Mouse (Mus musculus): ENCODE results near the gene Ppp3ca.
A peak's percentile ranks its signal among the peaks of the same experiment; 100 is the strongest.

The Ppp3ca gene

DNA sequence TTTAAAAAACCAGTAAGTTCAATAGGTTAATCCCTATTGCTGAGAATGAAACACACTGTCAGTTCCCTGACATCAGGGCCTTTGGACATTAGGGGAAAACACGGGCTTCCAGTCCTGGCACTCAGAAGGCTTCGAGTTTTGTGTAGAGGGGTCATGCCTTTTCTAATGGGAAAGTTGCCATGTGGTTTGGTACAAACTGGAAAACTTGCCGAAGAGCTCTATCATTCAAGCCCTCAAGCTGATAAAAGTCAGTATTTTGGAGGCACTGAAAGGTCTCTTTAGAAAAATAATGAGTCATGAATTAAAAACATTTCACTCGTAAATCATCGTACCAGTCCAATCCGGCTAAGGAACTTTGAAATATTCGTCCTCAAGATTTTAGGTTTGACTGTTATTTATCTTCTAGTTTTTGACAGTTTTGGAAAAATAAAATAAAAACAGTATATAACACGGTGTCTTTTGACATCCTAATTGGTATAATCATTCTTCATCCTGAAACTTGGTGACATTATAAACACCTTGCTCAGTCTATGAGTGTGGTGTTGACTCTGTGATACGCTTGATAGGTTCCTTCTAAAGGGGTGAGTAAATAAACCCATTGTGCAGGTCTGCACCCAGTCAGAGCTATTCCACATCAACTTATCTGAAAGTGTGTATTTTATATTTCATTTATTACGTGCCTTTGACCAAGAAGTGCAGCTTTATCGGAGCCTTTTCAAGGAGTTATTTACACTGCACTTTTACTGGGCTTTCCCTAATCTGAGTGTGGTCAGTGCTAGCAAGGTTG lies 192.3 kb downstream of the Ppp3ca start:
- no peak for DNase-seq (ENCODE audit: low spot score)

DNA sequence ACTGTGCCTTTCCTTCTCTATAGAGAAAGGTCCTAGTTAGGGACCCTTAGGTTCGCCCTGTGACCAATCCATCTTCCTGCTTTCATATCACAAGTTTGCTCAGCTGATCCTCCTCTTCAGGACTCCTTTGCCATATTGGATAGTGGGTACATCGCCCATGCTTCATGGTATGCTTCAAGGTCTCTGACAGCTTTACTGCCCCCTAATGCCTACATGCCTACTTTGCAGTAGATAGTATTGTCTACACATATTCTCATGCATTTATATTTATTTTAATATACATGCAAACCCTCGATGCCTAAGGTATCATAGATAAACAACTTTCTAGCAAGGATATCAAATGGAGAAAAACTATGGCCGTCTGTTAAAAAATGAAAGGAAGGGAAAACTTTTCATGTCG lies 193.2 kb downstream of the Ppp3ca start:
- DNase-seq (ENCODE audit: low spot score), result no peak

DNA sequence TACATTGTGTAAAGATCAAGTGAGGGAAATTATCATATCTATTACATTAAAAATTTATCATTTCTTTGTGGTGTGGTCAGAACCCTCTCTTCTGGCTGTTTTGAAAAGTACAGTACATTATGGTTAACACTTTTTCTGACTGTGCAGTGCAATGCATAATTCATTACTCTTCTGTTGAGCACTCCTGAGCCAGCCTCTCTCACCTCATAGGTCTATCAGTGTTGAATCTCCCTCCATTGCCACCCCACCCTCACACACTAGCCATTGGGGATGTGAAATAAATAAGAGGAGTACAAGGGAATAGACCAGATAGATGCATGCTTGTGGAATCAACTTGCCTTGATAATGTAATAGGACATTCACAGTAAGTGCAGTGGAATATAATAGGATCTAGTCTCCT lies 194.4 kb downstream of the Ppp3ca start:
- DNase-seq (ENCODE audit: low spot score), result no peak

DNA sequence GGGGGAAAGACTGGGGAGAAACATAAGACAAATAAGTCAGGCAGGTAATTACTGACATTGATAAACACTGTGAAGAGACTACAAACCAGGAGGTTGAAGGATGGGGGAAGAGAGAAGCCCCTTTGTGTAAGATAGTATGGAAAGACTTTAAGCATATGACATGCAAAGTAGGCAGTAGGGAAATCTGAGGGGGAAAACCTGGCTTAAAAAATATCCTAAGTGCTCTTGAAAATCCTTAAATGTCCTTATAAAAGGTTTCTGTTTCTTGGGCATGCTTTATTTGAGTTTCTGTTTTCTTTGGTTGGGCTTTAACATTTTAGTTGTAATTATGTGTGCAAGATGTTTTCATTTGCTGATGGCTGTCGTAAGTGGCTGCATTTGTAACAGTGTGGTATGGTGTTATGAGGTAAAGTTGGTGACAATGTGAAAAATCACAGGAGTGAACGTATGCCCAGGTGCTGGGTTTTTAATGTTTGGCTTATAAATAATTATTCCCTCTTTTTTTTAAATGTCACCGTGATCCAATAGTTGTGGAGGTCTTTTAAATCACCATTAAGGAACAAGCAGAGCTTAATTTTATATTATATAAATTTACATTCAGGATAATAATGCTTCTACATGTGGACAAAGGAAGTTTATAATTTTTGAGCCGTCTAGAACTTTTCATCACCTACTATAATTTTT lies 195.4 kb downstream of the Ppp3ca start:
- no peak for DNase-seq (ENCODE audit: low spot score)

DNA sequence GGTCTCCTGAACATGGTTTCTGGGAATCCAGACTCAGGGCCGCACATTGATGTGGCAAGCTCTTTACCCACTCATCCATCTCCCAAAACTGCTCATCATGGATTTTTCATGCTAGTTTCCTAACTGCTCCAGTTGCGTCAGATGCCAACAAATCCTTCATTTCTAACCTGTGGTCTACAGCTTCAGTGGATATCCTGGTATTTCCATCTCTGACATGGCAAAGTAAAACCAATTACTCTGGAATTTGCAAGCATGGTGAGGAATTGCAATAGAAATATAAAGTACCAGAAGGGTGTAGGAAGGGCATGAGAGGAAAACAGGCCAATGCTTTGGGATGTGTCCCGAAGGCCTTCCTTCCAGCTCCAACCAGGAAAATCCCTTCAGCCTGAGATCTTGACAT lies 196.2 kb downstream of the Ppp3ca start:
- DNase-seq (ENCODE audit: low spot score), result no peak

DNA sequence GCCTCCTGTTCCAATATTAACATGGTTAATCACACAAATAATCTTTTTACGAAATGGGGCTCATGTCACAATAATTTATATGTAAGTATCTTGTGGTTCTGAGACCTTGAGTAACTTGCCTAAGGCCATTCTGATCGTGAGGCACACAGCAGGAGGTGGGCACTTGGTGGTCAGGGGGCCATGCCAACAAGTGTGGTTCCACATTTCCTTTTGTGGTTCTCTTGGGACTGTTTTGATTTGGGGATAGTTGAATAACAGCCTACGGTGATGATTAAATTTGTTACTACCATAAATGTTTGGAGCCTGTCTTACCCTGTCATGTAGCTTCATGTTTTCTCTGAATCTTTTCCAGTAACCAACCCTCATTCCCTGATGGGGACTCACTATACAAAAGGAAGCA lies 196.6 kb downstream of the Ppp3ca start:
- no peak for DNase-seq (ENCODE audit: low spot score)

DNA sequence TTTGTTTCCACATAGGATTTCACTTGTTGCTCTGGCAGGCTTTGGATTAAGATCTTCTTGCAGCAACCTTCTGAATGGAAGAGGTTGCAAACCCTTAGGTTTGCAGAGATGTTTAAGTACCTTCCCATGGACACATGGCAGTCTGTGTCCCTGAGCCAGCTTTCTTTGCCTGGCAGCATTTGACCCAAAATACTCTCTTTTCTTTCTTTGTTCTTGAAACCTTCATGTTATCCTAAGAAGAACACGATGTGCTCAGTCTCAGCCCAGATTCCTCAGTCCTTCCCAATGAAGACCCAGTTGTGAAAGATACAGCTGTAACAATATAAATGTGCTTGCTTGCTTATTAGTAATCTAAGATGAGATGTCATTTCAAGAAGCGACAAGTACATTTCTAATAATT lies 197.4 kb downstream of the Ppp3ca start:
- no peak for DNase-seq (ENCODE audit: low spot score)

DNA sequence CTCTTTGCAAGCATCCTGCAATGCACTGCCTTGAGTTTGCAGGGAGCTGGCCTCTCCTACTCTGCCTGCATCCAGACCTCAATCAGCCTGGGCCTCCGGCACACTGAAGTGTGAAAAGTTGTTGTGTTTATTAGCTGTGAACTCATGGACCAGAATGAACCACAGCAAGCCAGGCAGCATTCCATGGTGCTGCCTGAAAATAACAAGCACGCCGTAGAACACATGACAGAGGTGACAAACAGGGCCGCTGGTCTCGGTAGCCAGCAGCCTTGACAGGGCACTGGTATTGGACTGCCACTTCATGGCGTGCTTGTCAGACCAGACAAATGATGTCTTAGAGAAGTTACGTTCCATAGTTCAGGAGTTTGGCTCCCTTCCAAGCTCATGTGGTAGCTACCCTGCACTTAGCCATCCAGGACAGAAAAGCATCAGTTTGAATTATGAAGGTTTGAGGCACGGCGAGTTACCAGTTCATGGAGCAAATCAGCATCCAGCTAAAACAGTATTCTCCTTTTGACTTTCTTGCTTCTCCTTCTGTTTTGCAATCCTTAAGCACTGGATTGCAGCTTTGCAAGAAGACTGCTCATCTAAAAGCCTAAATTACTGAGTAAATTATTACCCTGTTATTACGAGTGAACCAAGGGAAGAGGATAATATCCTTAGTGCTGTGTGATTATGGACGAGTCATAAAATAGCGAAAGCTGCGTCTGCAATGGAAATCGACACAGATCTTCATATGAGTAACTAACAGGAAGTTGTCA lies 202.0 kb downstream of the Ppp3ca start:
- no peak for DNase-seq (ENCODE audit: low spot score)

DNA sequence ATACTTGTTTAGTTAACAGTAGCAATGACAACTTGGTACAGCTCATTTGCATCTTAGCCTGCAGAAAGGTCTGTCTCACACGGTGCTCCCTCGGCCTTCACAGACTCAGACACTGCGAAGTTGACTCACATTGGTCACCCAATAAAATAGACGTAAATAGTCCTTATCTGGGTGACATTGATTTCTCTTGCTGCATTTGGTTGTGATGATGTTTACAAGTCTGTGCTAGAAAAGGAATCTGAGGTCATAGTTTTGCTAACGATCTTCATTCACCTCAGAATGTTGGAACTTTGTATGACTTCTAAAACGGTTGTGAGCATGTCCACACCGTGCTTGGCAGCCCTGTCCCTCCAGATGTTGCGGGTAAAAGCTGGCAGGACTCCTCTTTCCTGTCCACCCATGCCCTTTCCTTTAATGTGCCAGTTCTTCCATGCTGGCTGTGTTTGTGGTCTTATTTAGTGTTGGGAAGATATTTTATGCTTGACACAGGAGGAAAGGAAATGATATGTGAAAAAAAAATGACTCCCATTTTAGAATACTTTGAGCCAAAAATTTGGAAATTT lies 202.7 kb downstream of the Ppp3ca start:
- no peak for DNase-seq (ENCODE audit: low spot score)

DNA sequence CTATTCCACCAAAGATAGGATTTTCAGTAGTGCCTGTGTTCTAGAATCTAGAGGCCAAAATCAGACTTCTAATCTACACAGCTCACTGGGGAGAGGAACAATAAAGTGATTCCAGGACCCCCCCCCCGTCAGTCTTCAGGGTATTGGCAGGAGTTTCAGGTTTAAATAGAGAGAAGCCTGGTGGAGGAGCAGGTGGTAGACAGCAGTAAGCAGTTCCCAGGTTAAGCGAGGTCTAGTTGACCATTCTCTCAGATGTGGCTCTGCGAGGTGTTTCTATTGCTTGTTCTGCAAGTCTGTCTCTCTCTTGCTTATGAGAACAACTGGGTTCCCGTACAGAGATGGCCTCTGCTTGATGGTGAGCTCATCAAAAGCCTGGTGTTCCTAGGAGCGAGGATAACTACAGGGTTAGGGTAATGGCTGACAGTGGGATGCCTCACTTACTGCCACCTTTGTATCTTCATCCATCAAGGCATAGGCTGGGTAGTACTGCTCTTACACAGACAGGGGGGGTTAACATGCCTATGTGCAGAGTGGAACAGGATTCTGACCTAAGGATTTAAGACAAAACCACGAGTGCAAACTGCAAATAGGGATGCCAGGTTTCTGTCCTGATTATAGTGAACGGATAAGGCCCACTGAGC lies 204.0 kb downstream of the Ppp3ca start:
- DNase-seq (ENCODE audit: low spot score), result no peak

DNA sequence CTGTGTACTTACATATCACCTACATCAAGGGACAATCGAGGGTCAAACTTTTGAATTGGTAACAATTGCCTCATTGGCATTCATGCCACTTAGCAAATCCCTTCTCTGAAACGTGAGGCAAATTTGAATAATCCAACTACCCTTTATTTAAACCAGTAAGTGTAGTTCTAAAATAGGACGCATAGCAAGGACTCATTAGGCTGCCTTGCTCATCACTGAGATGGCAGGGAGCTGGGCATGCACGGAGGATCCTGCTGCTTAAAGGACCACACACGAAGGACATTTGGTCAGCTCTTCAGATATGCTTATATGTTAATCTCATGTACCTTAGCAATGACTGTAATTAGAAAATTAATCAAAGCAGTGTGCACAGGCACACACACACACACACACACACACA lies 204.6 kb downstream of the Ppp3ca start:
- DNase-seq (ENCODE audit: low spot score), result no peak

DNA sequence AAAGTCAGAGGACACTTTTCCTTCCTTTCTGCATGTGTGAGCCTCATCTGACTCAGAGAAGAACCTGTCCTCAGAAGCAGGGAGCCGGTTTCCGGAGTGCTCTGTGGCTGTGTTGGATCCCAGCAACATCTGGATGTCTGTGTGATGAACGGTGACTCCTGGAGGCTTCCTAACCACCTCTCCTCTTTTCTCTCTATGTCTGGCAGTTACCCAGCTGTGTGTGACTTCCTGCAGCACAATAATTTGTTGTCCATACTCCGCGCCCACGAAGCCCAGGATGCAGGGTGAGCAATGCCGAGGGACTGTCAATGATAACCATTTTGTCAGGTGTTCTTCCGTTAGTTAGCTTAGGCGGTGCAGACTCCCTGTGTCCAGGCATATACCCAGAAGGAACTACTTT lies 217.8 kb downstream of the Ppp3ca start:
- no peak for DNase-seq (ENCODE audit: low spot score)

DNA sequence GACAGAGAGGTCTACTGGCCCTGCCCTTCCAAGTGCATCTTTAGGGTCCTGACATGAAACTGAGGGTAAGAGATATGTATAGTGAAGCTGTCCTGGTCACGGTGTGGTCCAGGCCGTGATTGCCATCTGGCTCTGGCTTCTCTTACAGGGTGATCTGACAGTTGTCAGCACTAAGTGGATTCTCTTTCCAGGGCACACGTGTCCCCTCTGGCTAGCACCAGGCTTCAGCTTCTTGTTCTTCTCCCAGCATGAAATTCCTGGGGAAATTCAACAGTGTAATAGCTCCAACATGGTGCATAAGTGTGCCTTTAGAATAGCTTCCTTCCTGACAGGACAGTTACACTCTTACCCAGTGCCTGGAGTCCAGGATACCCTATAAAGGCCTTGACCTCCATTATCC lies 222.2 kb downstream of the Ppp3ca start:
- no peak for DNase-seq (ENCODE audit: low spot score)

DNA sequence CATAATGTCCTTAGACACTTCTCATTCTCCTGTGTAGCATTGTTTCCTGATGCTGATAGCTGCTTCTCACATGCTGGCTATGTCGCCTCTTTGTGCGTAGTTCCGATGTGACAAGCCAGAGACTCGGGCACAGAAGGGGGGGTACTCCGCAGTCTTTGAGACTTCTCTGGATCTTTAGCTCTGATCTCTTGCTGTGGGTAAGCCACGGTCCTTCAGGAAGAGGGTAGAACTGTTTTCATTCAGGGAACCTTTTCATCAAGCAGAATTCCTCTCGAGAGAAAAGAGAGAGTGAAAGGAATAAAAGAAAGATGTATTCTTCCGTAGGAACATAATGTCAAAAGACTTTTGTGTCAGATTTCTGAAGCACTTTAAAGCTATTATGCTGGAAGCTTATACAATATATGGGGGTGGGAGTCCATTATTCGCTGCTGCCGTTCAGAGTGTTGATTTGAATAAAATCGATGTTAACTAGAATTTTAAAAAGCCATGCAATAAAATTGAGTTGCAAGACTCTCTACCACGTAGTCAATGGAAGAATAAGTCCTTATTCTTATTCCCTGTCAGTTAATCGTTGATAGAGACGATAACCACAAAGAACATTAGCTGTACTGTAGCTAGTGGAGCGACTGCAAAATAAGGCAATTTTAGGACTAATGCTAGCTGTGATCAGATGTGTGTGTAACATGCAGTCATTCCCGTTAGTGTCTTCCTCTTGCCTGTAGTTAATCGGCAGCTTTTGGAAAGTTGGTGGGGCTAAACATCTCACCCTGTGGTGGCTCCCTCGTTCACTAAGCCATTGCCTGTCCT lies 223.9 kb downstream of the Ppp3ca start:
- DNase-seq (ENCODE audit: low spot score), result no peak

DNA sequence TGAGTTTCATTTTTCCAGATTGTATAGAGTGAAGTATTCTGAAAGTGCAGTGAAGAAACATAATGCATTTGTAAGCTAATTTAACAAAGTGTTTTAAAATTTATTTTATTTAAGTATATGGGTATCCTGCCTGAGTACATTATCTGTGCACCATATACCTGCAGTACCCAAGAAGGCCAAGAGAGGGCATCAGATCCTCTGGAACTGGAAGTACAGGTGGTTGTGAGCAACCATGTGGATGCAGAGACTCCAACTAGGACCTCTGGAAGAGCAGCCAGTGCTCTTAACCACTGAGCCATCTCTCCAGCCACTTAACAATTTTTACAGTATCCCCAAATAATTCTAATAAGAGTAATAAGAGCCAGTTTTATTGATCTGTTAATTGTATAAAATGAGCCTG lies 225.6 kb downstream of the Ppp3ca start:
- peak; percentile 51 for DNase-seq (ENCODE audit: low spot score)

DNA sequence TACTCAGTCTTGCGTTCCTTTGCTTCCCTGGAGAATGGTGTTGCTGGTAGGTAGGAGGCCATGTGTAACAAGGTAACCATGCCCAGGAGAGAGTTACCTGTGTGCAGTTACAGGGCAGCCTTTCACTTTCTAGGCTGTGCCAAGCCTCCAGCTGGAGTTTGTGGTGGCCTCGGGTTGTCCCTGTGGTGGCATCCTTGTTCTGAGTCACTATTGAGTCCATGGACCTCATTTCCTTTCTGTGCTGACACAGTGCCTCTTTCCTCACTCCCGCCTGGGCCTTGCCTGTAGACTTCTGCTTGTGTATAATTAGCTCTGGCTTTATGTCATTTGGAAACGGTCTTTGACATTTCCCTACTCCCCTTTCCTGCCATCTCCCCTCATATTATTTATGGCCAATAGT lies 226.4 kb downstream of the Ppp3ca start:
- DNase-seq (ENCODE audit: low spot score), result no peak

DNA sequence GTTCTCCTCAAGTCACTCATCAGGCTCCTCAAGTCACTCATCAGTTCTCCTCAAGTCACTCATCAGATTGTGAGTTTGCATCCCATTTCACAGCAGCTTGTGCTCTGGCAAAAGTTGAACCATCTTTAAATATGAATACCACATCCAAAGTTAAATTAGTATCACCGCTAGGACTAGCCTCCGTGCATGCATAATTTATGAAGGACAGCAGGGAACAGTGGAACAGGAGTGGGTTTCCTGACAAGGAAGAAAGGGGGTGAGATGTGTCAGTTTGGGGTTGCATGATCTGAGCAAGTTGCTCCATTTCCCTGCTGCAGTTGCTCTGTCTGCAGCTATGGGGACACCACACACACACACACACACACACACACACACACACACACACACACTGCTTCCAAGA lies 229.8 kb downstream of the Ppp3ca start:
- DNase-seq (ENCODE audit: low spot score), result no peak

DNA sequence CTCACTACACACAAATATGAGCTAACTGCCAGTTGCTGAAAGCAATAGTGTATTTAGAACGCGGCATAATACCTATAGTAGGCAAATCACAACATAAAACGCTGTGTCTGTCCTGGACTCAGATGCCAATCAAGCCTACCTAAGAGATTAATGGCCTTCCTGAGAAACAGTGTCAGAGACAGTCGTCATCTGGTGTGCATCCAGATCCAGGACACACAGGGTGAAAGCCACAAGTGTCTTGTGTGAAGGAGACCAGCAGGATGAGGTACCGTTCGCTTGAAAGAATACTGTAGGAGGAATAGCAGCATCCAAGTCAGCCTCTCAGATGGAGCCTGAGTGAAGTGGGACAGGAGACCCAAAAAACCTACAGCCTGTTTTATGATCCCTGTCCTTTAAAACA lies 231.1 kb downstream of the Ppp3ca start:
- no peak for DNase-seq (ENCODE audit: low spot score)

DNA sequence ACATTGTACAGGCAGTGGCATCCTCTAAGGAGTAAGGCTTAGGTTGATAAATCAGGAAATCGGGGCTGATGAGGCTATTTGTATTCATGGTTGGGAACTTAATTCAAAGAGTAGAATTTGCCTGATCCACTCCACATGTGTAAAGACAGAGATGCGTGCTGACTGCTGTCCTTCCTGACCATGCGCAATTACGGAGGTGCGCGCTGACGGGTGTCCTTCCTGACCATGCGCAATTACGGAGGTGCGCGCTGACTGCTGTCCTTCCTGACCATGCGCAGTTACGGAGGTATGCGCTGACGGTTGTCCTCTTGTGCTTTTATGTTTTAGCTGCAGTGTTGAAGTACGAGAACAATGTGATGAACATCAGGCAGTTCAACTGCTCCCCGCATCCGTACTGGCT lies 232.9 kb downstream of the Ppp3ca start:
- DNase-seq (ENCODE audit: low spot score), result no peak

DNA sequence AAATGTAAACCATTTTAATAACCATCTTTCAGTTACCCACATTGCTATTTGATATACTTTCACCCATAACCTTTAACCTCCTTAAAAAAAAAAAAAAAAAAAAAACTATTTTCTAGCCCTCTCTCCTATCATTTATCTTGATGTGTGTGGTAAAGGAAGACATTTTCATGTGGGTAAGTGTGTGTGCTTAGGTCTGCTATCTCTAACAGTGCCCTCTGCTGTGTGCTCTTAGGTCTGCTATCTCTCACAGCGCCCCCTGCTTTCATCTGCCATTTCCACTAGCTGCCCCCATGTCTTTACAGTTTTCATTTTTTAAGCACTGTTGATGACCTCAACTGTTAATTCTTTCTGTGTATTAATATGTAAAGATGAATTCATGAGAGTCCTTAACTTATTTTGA lies 235.7 kb downstream of the Ppp3ca start:
- DNase-seq (ENCODE audit: low spot score), result no peak

DNA sequence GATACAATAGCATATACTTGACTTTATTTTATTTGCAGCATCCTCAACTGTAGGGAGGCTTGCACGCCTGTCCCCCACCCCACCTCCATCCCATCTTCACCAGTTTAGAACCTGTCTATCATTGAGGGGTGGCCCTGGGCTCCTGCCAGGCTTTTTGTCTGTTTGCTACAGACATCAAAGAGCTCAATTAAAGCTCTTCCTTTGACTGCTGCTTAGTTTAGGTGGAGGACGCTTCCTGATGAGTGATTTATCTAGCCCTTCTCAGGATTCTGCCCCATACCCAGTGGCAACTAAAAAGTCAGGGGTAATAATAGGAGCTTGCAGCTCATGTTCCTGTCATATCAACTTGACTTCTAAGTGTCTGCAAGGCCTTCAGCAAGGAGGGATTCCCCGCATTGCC lies 239.6 kb downstream of the Ppp3ca start:
- DNase-seq (ENCODE audit: low spot score), result no peak

DNA sequence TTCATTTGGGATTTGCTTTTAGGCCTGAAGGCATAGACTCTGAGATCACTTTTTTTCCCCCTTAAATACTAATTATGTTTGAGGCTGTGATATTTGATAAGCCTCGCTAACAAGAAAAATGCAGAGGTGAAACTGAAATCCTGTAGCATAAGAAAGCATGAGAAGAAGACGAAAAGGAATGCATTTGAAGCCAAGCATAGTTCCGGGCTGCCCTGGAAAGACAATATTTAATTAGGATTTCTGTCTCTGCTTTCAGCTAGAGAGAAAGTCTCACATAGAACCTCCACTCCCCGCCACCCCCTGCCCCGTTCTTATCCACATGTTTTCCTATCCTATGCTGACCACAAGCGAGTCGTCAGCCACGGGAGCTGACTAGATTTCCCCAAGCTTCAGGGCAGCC lies 241.4 kb downstream of the Ppp3ca start:
- no peak for DNase-seq (ENCODE audit: low spot score)

Measured in c-Kit-positive CD71-positive TER-119-positive erythroid progenitor cells, embryonic 14.5 days (primary cell).